Mouse (Mus musculus): ENCODE results near the gene Xrcc1.
"Not testable (repeated sequence)": the region's sequence is repeated elsewhere in the genome, so short reads cannot be mapped to it uniquely, and the experiment has no call there.

Gene Xrcc1

GRCm38 (mm10) chr7:24608017-24608416 lies 61.9 kb downstream of the Xrcc1 start:
- peak; percentile 31 to 56 for DNase-seq

- no peak for DNase-seq
Observed at GRCm38 (mm10) chr7:24608561-24608960, 62.5 kb downstream of the Xrcc1 start.

- DNase-seq: no peak
Observed at GRCm38 (mm10) chr7:24610144-24610878, 64.2 kb downstream of the Xrcc1 start, which contains the start of gene Phldb3. Gene Phldb3 (plus strand): TSS chr7:24610763.

- DNase-seq: peak in 1 of 2 experiments; percentile 32
Observed at GRCm38 (mm10) chr7:24610879-24611494, 64.9 kb downstream of the Xrcc1 start.

- no peak for DNase-seq
Observed at GRCm38 (mm10) chr7:24611709-24612108, 65.6 kb downstream of the Xrcc1 start.

GRCm38 (mm10) chr7:24612308-24612910 lies 66.3 kb downstream of the Xrcc1 start:
- DNase-seq: no peak

- DNase-seq: no peak
Observed at GRCm38 (mm10) chr7:24614816-24615215, 68.7 kb downstream of the Xrcc1 start.

- no peak for DNase-seq
Observed at GRCm38 (mm10) chr7:24617763-24618162, 71.7 kb downstream of the Xrcc1 start.

- not testable (repeated sequence) for DNase-seq
Observed at GRCm38 (mm10) chr7:24618374-24618773, 72.3 kb downstream of the Xrcc1 start.

- DNase-seq: no peak
Observed at GRCm38 (mm10) chr7:24619671-24620397, 73.7 kb downstream of the Xrcc1 start.

- no peak for DNase-seq
Observed at GRCm38 (mm10) chr7:24621193-24621592, 75.1 kb downstream of the Xrcc1 start.

GRCm38 (mm10) chr7:24622967-24623366 lies 76.9 kb downstream of the Xrcc1 start:
- DNase-seq: no peak
